Mouse (Mus musculus): ENCODE data around the gene Arid5a.

The Arid5a gene

GRCm38 (mm10) chr1:36325900-36326321 is 18.4 kb downstream of the Arid5a start:
- no peak for DNase-seq (ENCODE audit: low read depth)

DNA sequence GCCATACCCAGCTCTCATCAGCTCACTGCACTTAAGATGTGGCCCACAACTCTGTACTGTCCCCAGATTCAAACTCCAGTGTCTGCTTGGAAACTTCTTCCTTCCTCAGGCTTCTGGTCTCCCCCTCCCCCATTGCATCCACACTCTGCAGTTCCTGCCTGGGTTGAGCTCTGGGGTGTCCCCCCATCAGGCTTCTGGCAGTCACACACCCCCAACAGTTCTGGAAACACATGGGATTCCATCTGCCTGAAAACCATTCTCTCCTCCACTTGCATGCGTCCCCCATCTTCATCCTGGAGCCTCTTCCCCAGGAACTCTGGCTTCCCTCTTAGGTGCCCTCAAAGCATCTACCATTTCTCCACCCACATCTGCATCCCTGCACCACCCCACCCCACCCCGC is 19.3 kb downstream of the Arid5a start:
- DNase-seq (ENCODE audit: low read depth): no peak

DNA sequence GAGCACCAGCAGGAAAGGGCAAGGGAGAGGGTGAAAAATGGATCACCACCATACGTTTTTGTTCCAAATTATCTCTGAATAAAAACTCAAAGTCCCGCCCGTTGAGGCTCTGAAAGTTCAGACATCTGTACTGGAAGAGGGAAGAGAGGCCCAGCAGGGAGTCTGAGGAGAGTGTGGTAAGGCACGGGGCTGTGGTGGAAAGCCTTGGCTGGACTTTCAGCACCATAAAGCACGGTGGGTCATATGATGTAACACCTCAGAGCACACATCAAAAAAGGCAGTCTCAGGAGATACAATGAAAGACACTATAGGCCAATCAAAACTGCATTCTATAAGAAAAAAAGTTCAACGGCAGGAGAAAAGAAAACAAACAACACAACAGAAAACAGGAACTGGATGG is 24.2 kb downstream of the Arid5a start:
- no peak for DNase-seq (ENCODE audit: low read depth)

GRCm38 (mm10) chr1:36332955-36333887 is 25.7 kb downstream of the Arid5a start:
- no peak for DNase-seq (ENCODE audit: low read depth)

DNA sequence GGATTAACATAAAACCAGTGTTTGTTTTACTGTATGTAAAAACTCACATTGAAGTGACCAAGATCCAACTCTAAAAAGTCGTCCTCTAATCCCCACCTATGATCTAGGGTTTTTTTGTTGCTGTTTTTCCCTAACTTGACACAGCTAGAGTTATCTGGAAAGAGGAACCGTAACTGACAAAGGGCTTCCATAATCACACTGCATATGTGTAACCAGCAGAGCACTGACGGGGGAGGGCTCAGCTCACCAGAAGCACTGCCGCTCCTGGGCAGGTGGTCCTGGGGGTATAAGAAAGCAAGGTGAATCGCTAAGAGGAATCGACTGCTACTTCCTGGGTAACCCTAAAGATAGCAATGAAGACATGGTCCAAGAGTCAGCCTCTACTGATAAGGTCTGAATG is 35.0 kb downstream of the Arid5a start:
- DNase-seq (ENCODE audit: low read depth): no peak

DNA sequence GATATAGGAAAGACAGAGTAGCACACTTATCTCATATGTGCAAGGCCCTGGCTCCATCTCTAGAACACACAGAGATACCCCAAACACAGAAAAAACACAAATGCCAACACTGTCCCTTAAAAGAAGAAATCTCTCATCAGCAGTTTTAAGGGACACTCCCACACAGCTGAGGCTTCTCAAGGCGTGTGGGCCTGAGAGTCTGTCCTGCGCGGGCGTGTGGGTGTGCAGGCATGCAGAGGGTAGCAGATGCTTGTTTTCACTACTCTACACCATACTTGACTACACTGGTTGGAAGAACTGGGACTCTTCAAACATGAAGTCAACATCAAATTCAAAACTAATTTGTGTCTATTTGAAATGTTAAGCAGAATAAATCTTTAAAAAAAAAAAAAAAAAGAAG is 44.8 kb downstream of the Arid5a start:
- no peak for DNase-seq (ENCODE audit: low read depth)

GRCm38 (mm10) chr1:36356955-36357695 is 49.6 kb downstream of the Arid5a start:
- no peak for DNase-seq (ENCODE audit: low read depth)

GRCm38 (mm10) chr1:36367698-36368097 is 60.2 kb downstream of the Arid5a start:
- no peak for DNase-seq (ENCODE audit: low read depth)

DNA sequence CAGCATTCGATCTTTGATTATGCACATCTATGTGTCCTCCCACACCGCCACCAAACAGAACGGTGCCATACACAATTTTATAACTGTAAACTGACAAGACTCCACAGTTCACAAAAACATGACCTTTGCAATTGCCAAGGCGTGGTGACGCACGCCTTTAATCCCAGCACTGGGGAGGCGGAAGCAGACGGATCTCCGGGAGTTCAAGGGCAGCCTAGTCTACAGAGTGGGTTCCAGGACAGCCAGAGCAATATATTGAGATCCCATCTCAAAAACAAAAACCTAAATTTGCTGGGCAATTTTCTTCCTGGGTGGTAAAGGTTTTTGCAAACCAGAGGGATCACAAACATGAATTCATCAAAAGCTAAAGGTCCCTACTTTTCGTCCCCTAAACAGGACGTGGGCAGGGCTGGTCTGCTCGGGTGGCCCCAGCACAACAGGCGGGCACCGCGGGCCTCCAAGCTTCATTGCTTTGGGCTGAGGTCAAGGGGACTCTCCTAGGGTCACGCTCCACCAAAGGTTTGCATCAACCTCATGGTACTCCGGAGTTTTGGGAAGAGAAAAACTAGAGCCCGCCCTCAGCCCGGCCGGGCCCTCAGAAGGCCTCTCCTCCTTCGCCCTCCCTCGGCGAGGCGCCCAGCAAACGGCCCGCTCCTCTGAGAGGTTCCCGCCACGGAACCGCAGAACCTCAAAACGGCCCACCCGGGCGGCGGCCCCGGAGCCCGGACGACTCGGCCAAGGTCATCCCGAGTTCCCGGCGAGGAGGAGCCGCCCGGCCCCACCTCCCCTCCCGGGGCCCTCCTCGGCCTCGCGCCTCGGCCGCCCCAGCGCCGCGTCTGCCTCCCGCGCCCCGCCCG is 60.8 kb downstream of the Arid5a start:
- DNase-seq (ENCODE audit: low read depth): peak; percentile 23

DNA sequence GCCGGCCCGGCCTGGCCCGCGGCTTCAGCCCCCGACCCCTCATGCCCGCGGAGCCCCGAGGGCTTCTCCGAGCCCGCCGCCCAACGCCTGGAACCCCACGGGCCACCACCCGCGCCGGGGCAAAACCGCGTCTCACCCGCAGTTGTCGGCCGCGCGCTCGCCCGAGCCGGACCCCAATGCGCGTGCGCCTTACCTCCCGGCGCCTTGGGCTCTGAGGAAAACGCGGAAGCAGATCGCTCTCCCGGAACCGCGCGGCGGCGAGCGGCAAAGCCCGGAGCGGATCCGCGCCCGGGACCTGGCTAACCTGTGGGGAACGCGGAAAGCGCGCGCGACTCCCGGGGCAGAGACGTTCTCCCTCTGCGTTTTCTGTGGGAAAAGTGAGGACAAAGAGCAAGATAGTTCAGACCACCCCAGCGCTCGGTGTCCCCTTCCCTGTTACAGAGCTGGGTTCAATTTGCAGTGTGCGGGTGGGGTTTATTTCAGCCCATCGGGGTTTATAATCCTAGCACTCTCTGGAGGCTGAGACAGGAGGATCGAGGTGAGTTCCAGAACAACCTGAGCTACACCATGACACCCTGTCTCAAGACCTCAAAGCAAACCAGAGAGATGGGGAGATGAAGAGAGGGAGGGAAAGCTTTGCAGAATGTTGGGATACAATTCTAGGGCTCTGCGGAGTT is 61.6 kb downstream of the Arid5a start, which contains the start of gene Kansl3:
Kansl3 (minus strand) TSS at position 213 of the 677 bp plus-strand sequence.
- DNase-seq (ENCODE audit: low read depth): peak; percentile 90

DNA sequence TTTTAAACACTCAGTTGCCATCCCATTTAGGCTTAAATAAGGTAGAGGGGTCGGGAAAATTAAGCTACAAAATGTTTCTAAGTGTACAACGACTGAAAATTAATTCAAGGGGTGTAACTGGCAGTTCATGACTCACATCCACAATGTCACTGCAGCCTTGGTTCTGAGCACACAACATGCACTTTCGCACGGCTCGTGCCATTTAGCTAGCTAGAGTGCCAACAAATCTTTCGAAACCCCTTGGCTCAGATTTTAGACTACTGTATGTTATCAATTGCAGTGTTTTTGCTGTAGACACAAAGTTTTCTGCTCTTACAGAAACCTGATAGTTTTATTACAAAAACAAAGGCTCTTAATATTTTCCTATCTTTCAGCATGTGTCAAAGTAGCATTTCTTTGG is 63.4 kb downstream of the Arid5a start:
- DNase-seq (ENCODE audit: low read depth): no peak

GRCm38 (mm10) chr1:36371934-36372845 is 64.7 kb downstream of the Arid5a start, which contains the start of gene Fer1l5:
TSS of gene Fer1l5 (plus strand) at chr1:36372291.
- no peak for DNase-seq (ENCODE audit: low read depth)

All from c-Kit-positive CD71-negative TER-119-negative erythroid progenitor cells, embryonic 14.5 days (primary cell).